Mouse (Mus musculus) bone marrow macrophage, adult 2 months (primary cell): ENCODE measurements around the gene Rbm8a2. TPM values are rescaled to one million over a fixed set of nuclear protein-coding genes. Genes with fewer than 3 reads are reported as not detected.
"Not testable (repeated sequence)": the region's sequence is repeated elsewhere in the genome, so short reads cannot be mapped to it uniquely, and the experiment has no call there.

Experiments
- H3K27ac ChIP-seq: 2 replicates; pipeline ENCODE4 v1.5.1; 2012; ENCODE audit warnings: low read depth, low read length; ENCODE audit not compliant: insufficient read depth
- H3K4me1 ChIP-seq: 2 replicates; pipeline ENCODE4 v1.6.1; 2012; ENCODE audit warnings: low read length; ENCODE audit not compliant: control insufficient read depth, insufficient read depth
- H3K4me3 ChIP-seq: 2 replicates; pipeline ENCODE4 v1.5.1; 2012; ENCODE audit warnings: mild to moderate bottlenecking, low read length, moderate library complexity; ENCODE audit not compliant: insufficient read depth
- CTCF ChIP-seq: IDR thresholded peaks from 2 replicates; pipeline ENCODE4 v1.5.1; 2012; ENCODE audit warnings: low read depth, mild to moderate bottlenecking, low read length, moderate library complexity
- POLR2A ChIP-seq: IDR thresholded peaks from 2 replicates; pipeline ENCODE4 v1.6.1; 2012; ENCODE audit warnings: mild to moderate bottlenecking, low read depth, low read length, borderline replicate concordance
- polyA plus RNA-seq: library from polyadenylated mRNA; stranded (reverse); fragments of >200 nt; gene quantifications from 2 replicates; pipeline ENCODE4 v1.2.4, GENCODE M21; 2012; ENCODE audit not compliant: missing spikeins, insufficient read depth, insufficient read length

The Rbm8a2 gene
- 1.9 and 2.1 TPM in 2 replicates for polyA plus RNA-seq

DNA sequence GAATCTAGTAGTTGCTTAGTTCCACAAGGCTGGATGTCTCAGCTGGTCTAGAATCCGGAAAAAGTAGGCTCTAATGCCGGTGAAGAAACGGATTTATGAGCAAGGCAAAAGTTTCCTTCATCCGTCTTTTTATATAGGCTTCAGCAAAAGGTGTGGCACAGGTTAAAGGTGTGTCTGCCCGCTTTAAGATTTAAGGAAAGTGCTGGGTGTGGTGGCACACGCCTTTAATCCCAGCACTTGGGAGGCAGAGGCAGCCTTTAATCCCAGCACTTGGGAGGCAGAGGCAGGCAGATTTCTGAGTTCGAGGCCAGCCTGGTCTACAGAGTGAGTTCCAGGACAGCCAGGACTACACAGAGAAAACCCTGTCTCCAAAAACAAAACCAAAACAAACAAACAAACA lies at the start of gene Rbm8a2:
TSS of gene Rbm8a2 (minus strand) at position 101 of the 400 bp plus-strand sequence.
- not testable (repeated sequence) for H3K4me1 ChIP-seq, H3K27ac ChIP-seq, H3K4me3 ChIP-seq

DNA sequence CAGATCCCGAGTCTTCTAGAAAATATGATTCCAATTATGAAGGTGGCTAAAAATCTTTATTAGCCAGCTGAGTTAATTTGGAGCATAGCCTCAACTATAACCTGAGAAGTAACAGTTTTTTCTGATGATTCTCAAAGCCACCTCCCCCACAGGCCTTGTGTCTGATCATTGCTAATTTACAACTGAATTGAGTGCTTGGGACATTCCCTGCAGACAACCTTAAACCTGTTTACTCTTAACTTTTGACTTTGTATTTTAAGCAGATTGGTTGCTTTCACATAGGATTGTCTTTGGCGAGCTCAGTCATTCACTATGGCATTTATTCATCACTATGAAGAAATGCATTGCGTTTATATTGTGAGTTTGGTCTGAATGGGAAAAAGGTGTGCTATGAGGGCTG lies 49.5 kb upstream of the Rbm8a2 start:
- no peak overlapping the region for H3K27ac ChIP-seq
- no peak for TF ChIP-seq POLR2A
- H3K4me3 ChIP-seq: no peak overlapping the region
- H3K4me1 ChIP-seq: no peaks in the 10 kb centered on the region

DNA sequence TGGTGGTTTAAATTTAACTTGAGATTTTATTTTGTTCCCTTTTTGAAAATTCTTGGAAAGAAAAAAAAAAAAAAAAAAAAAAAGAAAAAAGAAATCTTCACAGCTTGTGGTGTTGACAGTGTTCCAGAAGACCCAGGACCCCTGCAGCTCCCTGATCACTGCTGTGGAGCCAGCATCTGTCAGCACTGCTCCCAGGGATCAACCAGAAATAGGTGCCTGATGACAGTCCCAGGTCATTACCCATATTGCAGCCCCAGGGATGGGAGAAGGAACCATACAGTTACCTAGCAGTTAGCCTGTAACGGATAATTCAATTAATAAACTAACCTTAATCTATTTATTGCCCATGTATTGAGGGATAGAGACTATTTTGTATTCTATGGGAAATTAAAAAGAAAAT lies 45.6 kb upstream of the Rbm8a2 start:
- Histone ChIP-seq H3K4me1 (no peaks in the 10 kb centered on the region), H3K4me3 (no peak overlapping the region), H3K27ac (no peak overlapping the region)
- TF ChIP-seq POLR2A (no peak), CTCF (no peak)

DNA sequence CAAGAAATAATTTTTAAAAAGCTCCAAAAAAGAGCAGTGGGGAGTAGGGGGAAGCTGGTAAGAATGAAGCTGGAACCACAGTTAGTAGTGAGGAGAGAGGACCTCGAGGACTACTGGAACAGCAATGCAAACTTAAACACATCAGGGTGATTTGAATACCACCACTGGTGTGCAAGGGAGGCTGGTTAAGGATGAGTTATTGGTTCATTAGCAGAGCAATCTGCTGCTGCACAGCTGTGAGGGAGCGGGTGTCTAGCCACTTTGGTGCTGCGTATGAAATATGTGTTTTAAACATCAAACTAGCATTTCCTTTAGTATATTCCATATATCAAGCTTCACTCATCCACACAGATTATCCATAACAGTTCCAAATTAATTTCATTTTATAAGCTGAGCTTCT lies 39.6 kb upstream of the Rbm8a2 start:
- no peak overlapping the region for H3K4me3 ChIP-seq
- no peak overlapping the region for H3K27ac ChIP-seq
- H3K4me1 ChIP-seq: no peaks in the 10 kb centered on the region
- TF ChIP-seq CTCF (no peak), POLR2A (no peak)

DNA sequence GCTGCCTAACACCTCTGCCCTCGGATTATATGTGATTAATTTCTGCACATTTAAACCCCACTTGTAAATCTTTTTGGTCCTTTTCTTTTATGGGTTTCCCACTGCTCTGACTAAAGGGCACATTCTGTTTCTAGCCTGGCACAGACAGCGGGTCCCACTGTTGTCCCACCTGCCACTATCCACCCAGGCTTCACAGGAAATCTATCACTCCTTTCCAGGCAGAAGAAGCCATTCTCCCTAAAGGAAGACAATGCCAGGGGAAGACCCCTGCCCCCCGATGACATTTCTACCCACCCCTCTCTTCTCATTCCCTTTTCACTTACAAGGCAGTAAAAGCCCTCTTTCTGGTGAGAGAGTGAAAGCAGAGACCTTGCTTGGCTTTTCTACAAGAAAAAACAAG lies 37.2 kb upstream of the Rbm8a2 start:
- no peak for TF ChIP-seq CTCF
- TF ChIP-seq POLR2A: no peak
- Histone ChIP-seq H3K4me1 (no peaks in the 10 kb centered on the region), H3K27ac (no peak overlapping the region), H3K4me3 (no peak overlapping the region)

DNA sequence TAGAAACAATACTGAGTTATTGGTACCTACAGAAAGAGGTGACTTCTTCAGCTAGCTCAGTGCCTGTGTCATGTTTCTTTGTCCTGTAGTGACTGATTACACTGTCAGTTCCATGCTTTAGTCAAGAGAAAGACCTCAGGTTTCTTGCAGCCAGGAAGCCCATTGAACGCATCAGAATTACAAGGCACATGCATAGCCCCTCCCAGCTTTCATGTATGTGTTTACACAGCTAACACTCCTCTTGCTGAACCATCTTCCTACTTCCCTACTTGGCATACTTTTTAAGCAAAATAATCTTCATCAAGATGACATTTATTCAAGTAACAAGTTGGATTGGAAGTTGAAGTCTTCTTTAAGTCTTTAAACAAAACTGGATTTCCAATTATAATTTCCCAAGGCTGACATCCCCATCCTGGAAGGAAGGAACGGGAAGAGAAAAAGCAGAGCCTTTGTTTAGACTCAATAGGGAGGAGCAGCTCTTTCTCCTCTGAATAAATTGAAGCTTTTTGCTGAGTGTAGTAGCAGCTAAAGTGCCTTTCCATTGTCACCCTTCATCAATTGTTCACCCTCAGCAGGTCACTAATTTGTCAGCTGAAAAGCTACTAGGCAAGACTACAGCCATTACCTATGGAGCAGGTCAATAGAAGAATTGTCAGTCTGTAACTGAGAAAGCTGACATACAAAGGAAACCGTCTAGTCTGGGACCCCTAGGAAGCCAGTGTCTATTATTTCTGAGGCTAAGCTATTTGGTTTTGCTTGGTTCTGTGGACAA lies 34.8 kb upstream of the Rbm8a2 start:
- TF ChIP-seq CTCF (no peak), POLR2A (no peak)
- no peak overlapping the region for H3K27ac ChIP-seq
- no peaks in the 10 kb centered on the region for H3K4me1 ChIP-seq
- H3K4me3 ChIP-seq: no peak overlapping the region

DNA sequence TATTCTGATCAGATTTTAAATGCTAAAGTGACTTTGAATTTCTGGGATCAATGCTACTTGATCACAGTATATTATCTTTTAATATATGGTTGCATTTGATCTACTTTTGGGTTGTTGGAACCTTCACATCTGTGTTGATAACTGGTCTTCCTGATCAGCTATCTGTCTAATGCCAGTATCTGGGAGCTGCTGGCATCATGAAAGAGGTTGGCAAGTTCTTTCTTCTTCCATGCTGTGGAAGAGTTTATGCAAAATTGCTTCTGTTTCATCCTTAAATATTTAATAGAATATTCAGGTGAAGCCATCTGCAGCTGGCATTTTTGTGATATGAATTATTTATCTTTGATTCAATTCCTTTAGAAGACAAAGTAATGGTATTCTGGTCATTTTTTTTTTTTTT lies 32.6 kb upstream of the Rbm8a2 start:
- Histone ChIP-seq H3K4me3 (no peak overlapping the region), H3K27ac (no peak overlapping the region), H3K4me1 (no peaks in the 10 kb centered on the region)
- TF ChIP-seq POLR2A (no peak), CTCF (no peak)

DNA sequence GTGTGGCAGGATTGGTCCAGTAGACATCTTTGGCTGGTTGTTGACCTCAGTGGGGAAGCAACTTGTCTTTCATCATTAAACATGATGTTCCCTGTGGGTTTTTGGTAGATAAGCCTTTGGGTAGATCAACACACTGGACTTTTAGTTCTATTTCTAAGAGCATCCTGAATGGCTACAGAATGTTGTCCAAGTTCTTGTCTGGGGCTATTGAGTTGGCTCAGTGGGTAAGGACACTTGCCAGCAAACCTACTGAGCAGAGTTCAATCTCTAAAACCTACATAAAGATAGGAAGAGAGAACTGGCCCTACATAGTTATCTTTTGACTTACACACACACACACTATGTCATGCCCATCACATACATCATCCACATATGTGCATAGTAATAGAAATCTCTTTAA lies 32.2 kb upstream of the Rbm8a2 start:
- Histone ChIP-seq H3K4me3 (no peak overlapping the region), H3K27ac (no peak overlapping the region), H3K4me1 (no peaks in the 10 kb centered on the region)
- TF ChIP-seq POLR2A (no peak), CTCF (no peak)

DNA sequence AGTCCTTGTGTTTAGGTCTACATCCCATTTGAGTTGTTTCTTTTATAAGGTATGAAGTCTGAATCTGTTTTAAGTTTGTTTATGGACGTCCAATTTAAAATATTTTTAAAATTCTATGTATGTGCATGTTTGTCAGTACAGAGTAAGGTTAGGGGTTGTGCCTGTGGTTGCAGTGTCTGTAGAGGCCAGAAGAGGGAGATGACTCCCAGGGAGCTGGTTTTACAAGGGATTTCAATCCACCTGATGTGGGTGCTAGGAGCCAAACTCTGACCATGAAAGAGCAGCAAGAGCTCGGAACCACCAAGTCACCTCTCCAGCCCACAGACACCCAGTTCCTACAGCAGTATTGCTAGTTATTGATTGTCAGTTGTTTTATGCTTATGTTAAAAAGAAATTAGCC lies 29.5 kb upstream of the Rbm8a2 start:
- Histone ChIP-seq H3K27ac (no peak overlapping the region), H3K4me1 (no peaks in the 10 kb centered on the region), H3K4me3 (no peak overlapping the region)
- TF ChIP-seq CTCF (no peak), POLR2A (no peak)

DNA sequence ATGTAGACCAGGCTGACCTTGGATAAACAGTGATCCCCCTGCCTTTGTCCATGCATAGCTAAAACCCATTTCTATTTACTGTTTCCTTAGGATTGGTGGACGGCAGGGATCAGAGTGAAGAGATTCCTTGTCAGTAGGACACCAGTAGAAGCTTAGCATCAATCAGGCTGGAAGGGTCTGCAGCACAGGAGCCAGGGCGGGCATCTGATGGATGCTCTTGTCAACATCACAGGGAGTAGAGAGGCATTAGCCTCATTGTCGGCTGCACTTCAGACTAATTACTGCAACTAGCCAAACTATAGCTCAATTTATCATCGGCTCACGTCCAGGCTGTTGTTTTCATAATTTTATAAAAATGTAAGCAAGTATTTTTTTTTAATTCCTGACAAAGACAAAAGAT lies 21.7 kb upstream of the Rbm8a2 start:
- TF ChIP-seq POLR2A (no peak), CTCF (no peak)
- Histone ChIP-seq H3K27ac (no peak overlapping the region), H3K4me3 (no peak overlapping the region), H3K4me1 (no peaks in the 10 kb centered on the region)

DNA sequence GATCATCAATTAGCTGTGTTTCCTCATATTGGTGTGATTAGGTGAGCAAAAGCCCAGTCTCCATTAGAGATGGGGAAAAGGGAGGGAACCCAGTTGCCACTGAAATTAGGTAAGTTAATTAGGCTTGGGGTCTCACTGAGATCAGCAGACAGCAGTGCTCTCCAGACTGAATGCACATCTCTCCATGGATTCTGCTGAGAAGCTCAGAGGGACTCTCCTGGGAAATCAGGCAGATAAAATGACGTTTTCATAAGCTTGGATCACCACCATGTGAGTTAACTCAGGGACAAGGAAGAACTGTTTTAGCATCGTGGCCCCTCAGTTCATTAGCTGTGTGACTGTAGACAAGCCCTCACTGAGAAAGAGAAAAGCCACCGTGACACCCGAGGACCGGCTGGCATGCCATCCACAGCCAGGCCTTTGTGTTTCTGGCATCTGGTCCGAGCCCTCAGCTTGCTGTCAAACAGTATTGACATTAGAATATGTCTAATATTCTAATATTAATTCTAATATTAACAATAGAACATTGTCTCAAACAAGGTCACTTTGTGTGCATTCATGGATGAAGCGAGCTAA lies 18.2 kb upstream of the Rbm8a2 start:
- TF ChIP-seq CTCF (no peak), POLR2A (no peak)
- no peak overlapping the region for H3K27ac ChIP-seq
- H3K4me3 ChIP-seq: no peak overlapping the region
- no peaks in the 10 kb centered on the region for H3K4me1 ChIP-seq
